In the genomic region with DNA sequence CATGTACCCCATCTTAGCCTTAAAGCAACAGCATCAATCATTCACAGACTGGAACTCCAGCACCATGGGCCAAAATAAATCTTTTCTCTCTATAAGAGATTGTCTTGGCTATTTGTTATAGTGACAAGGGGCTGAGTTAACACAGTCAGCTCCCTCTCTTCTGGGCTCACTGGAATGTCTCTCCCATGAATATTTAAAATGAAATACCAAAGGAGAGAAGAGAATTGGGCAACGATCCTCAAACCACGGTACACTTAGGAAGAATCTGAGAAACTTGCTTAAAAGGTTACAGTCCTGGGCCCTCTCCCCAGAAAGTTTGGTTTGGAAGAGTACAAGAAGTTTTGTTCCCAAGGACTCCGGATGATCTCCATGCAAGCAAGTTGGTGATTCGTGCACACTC, we compare ENCODE assay signal across 25 mouse cellular contexts.
"Had no signal": no experiment of that assay in that cellular context is flagged by ENCODE, and none has a peak within 500 bp of the region (broad histone marks: within the 10 kb centered on the region; RNA-seq: fewer than 3 reads in every experiment).

No protein-coding gene starts in this region.

- H3K4me1 ChIP-seq: heart, embryonic 12.5 days; hindbrain, embryonic 10.5 days; hindbrain, embryonic 12.5 days; hindbrain, embryonic 15.5 days; kidney, embryonic 15.5 days; limb, embryonic 13.5 days; limb, embryonic 15.5 days; liver, embryonic 12.5 days had no signal

- DNase-seq: gastrocnemius, adult 2 months; gastrocnemius, postnatal 10 days; gastrocnemius, postnatal 25 days; heart, adult 2 months; heart, postnatal 10 days; heart, postnatal 4 days; kidney, adult 11 months; kidney, adult 2 months; kidney, adult 9 months; kidney, postnatal 14 days; kidney, postnatal 36 days; layer of hippocampus, postnatal 36 days; left cerebral cortex, postnatal 4 days had no signal

- H3K36me3 ChIP-seq: heart, embryonic 12.5 days; hindbrain, embryonic 10.5 days; hindbrain, embryonic 12.5 days; hindbrain, embryonic 15.5 days; kidney, embryonic 15.5 days; limb, embryonic 13.5 days; limb, embryonic 15.5 days; liver, embryonic 12.5 days had no signal

- H3K4me3 ChIP-seq: gastrocnemius, adult 2 months; heart, adult 2 months; heart, embryonic 12.5 days; hindbrain, embryonic 10.5 days; hindbrain, embryonic 12.5 days; hindbrain, embryonic 15.5 days; kidney, embryonic 15.5 days; limb, embryonic 13.5 days; limb, embryonic 15.5 days; liver, embryonic 12.5 days had no signal

- H3K27me3 ChIP-seq: heart, embryonic 12.5 days; hindbrain, embryonic 15.5 days; kidney, embryonic 15.5 days; limb, embryonic 15.5 days; liver, embryonic 12.5 days had no signal

- H3K27ac ChIP-seq: gastrocnemius, adult 2 months; heart, adult 2 months; hindbrain, embryonic 10.5 days; hindbrain, embryonic 12.5 days; hindbrain, embryonic 15.5 days; hindbrain, postnatal 0 days; kidney, embryonic 15.5 days; kidney, postnatal 0 days; limb, embryonic 13.5 days; limb, embryonic 15.5 days; liver, embryonic 12.5 days; liver, embryonic 14.5 days had no signal

- ATAC-seq: hindbrain, postnatal 0 days; intestine, embryonic 16.5 days; liver, embryonic 12.5 days had no signal

- H3K4me2 ChIP-seq: heart, embryonic 12.5 days; hindbrain, embryonic 12.5 days; hindbrain, embryonic 15.5 days; kidney, embryonic 15.5 days; limb, embryonic 13.5 days; limb, embryonic 15.5 days; liver, embryonic 12.5 days had no signal

- H3K9me3 ChIP-seq: heart, embryonic 12.5 days; hindbrain, embryonic 15.5 days; kidney, embryonic 15.5 days; limb, embryonic 15.5 days; liver, embryonic 12.5 days had no signal

- H3K9ac ChIP-seq: heart, embryonic 12.5 days; hindbrain, embryonic 12.5 days; hindbrain, embryonic 15.5 days; kidney, embryonic 15.5 days; limb, embryonic 13.5 days; limb, embryonic 15.5 days; liver, embryonic 12.5 days; liver, embryonic 14.5 days had no signal
